Comparison of ENCODE assay signal across 14 mouse cellular contexts in genomic region chr19:24198676-24199303, GRCm38 (mm10).
"Had no signal": no experiment of that assay in that cellular context is flagged by ENCODE, and none has a peak within 500 bp of the region (broad histone marks: within the 10 kb centered on the region; RNA-seq: fewer than 3 reads in every experiment).

No protein-coding gene starts in this region.

- ATAC-seq: midbrain, embryonic 16.5 days had no signal

- H3K9ac ChIP-seq: lung, embryonic 14.5 days; midbrain, embryonic 12.5 days; neural tube, embryonic 12.5 days had no signal

- H3K36me3 ChIP-seq: midbrain, embryonic 12.5 days; neural tube, embryonic 12.5 days had no signal

- H3K27me3 ChIP-seq: midbrain, embryonic 12.5 days; neural tube, embryonic 12.5 days had no signal

- DNase-seq: lung, adult 18-20 months; lung, embryonic 14.5 days; lung, postnatal 10 days; lung, postnatal 4 days; midbrain, embryonic 14.5 days; right cerebral cortex, postnatal 25 days; right cerebral cortex, postnatal 4 days; spleen, adult 18-20 months; thymus, adult 18-20 months; thymus, postnatal 14 days; thymus, postnatal 36 days had no signal

- H3K27ac ChIP-seq: midbrain, embryonic 12.5 days; neural tube, embryonic 12.5 days had no signal

- H3K4me3 ChIP-seq: midbrain, embryonic 12.5 days; neural tube, embryonic 12.5 days had no signal

- H3K4me1 ChIP-seq: midbrain, embryonic 12.5 days; neural tube, embryonic 12.5 days had no signal

- H3K4me2 ChIP-seq: lung, embryonic 14.5 days; midbrain, embryonic 12.5 days; neural tube, embryonic 12.5 days had no signal
